Mouse (Mus musculus) stomach, postnatal 0 days (tissue): ENCODE data around the gene Lrrc8e.

Experiments
- CTCF ChIP-seq: IDR thresholded peaks from 2 replicates; pipeline ENCODE4 v1.5.1; 2016; ENCODE audit warnings: antibody characterized with exemption, low read depth, mild to moderate bottlenecking, moderate library complexity
- EP300 ChIP-seq: optimal IDR thresholded peaks from 2 replicates; pipeline ENCODE3; 2016; ENCODE audit warnings: antibody characterized with exemption

DNA sequence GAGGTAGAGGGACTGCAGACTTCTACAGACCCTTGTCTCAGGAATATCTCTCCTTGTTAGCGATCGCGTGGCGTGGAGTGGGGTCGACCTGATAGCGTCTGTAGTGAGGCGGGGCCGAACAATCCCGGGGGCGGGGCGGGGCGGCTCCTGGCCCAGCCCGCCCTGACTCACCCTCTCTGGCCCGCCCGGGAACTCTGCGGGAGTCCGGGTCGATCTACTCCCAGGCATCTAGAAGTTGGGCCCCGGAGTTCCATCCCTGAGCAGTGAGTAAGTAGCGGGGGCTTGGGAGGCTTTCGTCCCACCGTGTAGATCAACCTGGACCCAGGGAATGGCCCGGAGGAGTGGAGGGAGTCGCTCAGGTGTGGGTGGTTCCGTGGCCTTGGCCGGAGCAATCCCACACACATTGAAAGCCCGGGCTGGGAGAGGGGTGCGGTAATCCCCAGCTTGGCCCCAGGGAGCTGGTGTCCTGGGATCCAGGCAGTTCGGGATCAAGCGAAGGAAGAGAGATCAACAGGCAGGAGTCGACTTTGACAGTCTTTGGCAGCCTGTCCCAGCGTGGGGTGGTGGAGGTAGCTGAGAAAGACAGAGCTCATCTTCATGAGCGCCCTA, at the start of gene Lrrc8e:
- TF ChIP-seq EP300 (no peak), CTCF (no peak)
